Mouse (Mus musculus) megakaryocyte, embryonic 14.5 days (primary cell): Measurements from ENCODE around the gene AI182371. TPM values are rescaled to one million over a fixed set of nuclear protein-coding genes. Genes with fewer than 3 reads are reported as not detected.

Source experiments
- H3K27me3 ChIP-seq: replicated peaks from 2 replicates; pipeline ENCODE3; 2012; ENCODE audit warnings: inconsistent platforms
- H3K36me3 ChIP-seq: replicated peaks from 2 replicates; pipeline ENCODE3; 2012; ENCODE audit warnings: low read length, inconsistent platforms, mixed read lengths
- H3K4me1 ChIP-seq: 2 replicates; pipeline ENCODE4 v1.6.1; 2012; ENCODE audit warnings: inconsistent platforms
- H3K4me3 ChIP-seq: replicated peaks from 2 replicates; pipeline ENCODE3; 2012; ENCODE audit warnings: moderate library complexity, mild to moderate bottlenecking, inconsistent platforms
- H3K9me3 ChIP-seq: 2 replicates; pipeline ENCODE4 v1.6.1; 2012; ENCODE audit warnings: inconsistent platforms
- FLI1 ChIP-seq: IDR thresholded peaks from 2 replicates; pipeline ENCODE4 v1.6.1; 2012; ENCODE audit warnings: low read length, inconsistent platforms, mixed read lengths
- GATA1 ChIP-seq: IDR thresholded peaks from 3 replicates; pipeline ENCODE4 v1.6.1; 2012; ENCODE audit warnings: mixed read lengths, low read length, inconsistent platforms, borderline replicate concordance
- polyA plus RNA-seq: library from polyadenylated mRNA; stranded (reverse); fragments of >175 nt; gene quantifications from 2 replicates; pipeline ENCODE4 v1.2.3, GENCODE M21; 2012; ENCODE audit warnings: low replicate concordance; ENCODE audit not compliant: insufficient read depth

AI182371 gene
- polyA plus RNA-seq, 1 experiment = 0.23 TPM

GRCm38 (mm10) chr2:35109924-35110304, 8.6 kb upstream of the AI182371 start:
- no peak for TF ChIP-seq GATA1
- TF ChIP-seq FLI1 = no peak
- no peaks in the 10 kb centered on the region for H3K9me3 ChIP-seq
- H3K4me1 ChIP-seq = peaks cover 53% of the 10 kb centered on the region
- H3K27me3 ChIP-seq = no peaks in the 10 kb centered on the region
- H3K36me3 ChIP-seq = peaks cover 24% of the 10 kb centered on the region
- H3K4me3 ChIP-seq = peak overlapping the region; percentile 98

GRCm38 (mm10) chr2:35109141-35109923, 8.0 kb upstream of the AI182371 start, which contains the start of gene Cntrl:
TSS of gene Cntrl (plus strand) at chr2:35109492.
- H3K36me3 ChIP-seq = peaks cover 21% of the 10 kb centered on the region
- H3K4me1 ChIP-seq = peaks cover 49% of the 10 kb centered on the region
- H3K4me3 ChIP-seq = peak within 1 kb of the TSS; percentile 98
- no peaks in the 10 kb centered on the region for H3K9me3 ChIP-seq
- H3K27me3 ChIP-seq = no peaks in the 10 kb centered on the region
- TF ChIP-seq GATA1 = no peak
- no peak; the same call in 1 of the 2 replicates for TF ChIP-seq FLI1

GRCm38 (mm10) chr2:35108712-35109111, 7.4 kb upstream of the AI182371 start:
- Histone ChIP-seq H3K9me3 (no peaks in the 10 kb centered on the region), H3K27me3 (no peaks in the 10 kb centered on the region), H3K4me1 (peaks cover 49% of the 10 kb centered on the region), H3K4me3 (peak overlapping the region; percentile 98), H3K36me3 (peaks cover 19% of the 10 kb centered on the region)
- TF ChIP-seq FLI1 (no peak), GATA1 (no peak)

DNA sequence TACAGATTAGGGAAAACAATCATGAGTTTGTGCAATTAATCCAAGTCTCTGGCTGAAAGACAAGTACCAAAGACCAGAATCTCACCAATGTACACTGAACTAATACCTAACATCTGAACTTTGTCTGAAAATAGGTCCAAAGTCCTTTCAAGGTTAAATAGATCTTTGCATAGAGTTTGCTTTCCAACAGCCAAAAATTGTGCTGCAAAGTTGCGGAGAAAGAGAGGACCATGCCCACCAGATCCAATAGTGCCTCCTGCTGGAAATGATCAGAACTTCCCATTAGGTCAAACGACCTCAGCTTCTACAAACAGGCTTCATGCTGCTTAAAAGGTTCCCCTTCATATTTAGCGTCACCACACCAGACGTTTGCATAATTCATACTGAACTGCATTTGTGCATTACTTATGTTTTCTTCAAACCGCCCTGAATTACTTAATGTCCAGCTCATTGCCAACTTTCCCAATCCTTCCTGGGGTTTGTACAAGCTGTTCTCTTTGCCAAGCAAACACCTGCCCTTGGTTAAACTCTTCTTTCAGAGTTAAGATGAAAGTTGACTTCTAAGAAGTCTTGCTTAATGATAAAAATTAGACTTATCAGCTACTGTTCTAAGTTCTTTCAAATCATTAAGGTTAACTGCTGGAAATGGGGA, 6.8 kb upstream of the AI182371 start:
- Histone ChIP-seq H3K36me3 (peaks cover 14% of the 10 kb centered on the region), H3K27me3 (no peaks in the 10 kb centered on the region), H3K9me3 (no peaks in the 10 kb centered on the region), H3K4me3 (no peak overlapping the region), H3K4me1 (peaks cover 49% of the 10 kb centered on the region)
- TF ChIP-seq FLI1 = no peak
- TF ChIP-seq GATA1 = no peak

GRCm38 (mm10) chr2:35104843-35105242, 3.5 kb upstream of the AI182371 start:
- H3K27me3 ChIP-seq = peaks cover 1% of the 10 kb centered on the region
- H3K9me3 ChIP-seq = no peaks in the 10 kb centered on the region
- H3K36me3 ChIP-seq = no peaks in the 10 kb centered on the region
- no peak overlapping the region for H3K4me3 ChIP-seq
- peaks cover 27% of the 10 kb centered on the region for H3K4me1 ChIP-seq
- no peak for TF ChIP-seq GATA1
- no peak for TF ChIP-seq FLI1

DNA sequence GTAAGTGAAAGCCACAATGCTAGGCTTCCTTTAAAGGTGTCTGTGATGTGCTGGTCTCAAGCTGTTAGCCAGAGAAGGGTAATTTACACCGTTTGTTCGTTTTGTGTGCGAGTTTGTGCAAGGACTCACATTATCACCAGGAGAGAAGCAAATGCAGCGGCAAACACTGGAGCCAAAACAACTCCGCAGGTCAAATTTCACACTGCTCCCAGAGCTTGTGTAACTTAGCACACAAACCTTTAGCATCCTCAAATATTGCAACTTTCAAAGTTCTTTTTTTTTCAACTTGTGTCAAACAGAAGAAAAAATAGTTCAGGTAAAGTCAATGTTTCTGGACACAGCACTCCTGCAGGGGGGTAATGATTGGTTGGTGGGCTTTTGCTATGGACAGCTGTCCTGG, 2.2 kb upstream of the AI182371 start:
- no peak overlapping the region for H3K4me3 ChIP-seq
- no peak for TF ChIP-seq GATA1
- TF ChIP-seq FLI1 = no peak
- peaks cover 20% of the 10 kb centered on the region for H3K4me1 ChIP-seq
- H3K9me3 ChIP-seq = no peaks in the 10 kb centered on the region
- peaks cover 1% of the 10 kb centered on the region for H3K27me3 ChIP-seq
- no peaks in the 10 kb centered on the region for H3K36me3 ChIP-seq

- H3K9me3 ChIP-seq = peaks cover 6% of the 10 kb centered on the region
- H3K36me3 ChIP-seq = peaks cover 3% of the 10 kb centered on the region
- TF ChIP-seq FLI1 = no peak
- TF ChIP-seq GATA1 = no peak
- H3K4me1 ChIP-seq = peaks cover 13% of the 10 kb centered on the region; the same call in 1 of the 2 replicates
- peaks cover 1% of the 10 kb centered on the region for H3K27me3 ChIP-seq
- no peak overlapping the region for H3K4me3 ChIP-seq
These were observed 1.4 kb upstream of the AI182371 start for GRCm38 (mm10) chr2:35102777-35103176.

DNA sequence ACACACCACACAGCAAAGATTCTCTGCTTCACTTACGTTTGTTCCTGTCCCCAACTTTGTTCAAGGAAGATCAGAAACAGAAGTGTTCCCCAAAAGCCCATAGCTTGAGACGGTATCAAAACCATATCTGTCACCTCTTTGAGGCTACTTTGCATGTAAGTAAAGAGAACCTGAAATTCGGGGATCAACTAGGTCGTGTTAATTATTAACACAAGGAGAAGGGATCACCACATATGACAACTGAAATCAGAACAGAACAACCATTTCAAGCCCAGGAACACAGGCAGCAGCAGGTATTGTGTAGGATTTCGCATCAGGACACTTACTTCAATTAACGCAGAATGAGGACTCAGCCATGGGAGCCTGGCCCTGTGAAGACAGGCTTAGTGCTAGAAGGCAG, 814 bp downstream of the AI182371 start:
- TF ChIP-seq GATA1 = no peak
- TF ChIP-seq FLI1 = no peak
- Histone ChIP-seq H3K27me3 (peaks cover 1% of the 10 kb centered on the region), H3K36me3 (peaks cover 3% of the 10 kb centered on the region), H3K4me3 (no peak overlapping the region), H3K9me3 (peaks cover 7% of the 10 kb centered on the region), H3K4me1 (peaks cover 3% of the 10 kb centered on the region; the same call in 1 of the 2 replicates)

DNA sequence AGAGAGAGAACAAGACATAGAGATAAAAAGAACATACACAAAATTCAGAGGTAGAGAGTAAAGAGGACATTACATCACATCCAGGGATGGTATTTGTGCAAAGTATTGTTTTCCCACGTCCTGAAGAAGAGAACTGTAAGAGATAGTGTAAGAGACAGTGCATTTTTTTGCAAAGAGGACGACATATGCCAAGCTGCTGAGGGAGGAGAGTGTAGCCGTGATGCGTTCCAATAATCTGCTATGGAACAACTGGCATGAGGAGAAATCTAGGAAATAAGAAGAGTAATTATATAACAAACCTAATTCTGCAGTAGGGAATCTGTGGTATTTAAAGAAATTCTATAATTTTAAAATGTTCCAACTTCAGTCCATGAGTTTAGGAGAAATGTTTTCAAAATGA, 13.9 kb downstream of the AI182371 start:
- peaks cover 5% of the 10 kb centered on the region for H3K27me3 ChIP-seq
- no peaks in the 10 kb centered on the region for H3K36me3 ChIP-seq
- no peak for TF ChIP-seq GATA1
- no peak for TF ChIP-seq FLI1
- no peak overlapping the region for H3K4me3 ChIP-seq
- H3K4me1 ChIP-seq = no peaks in the 10 kb centered on the region
- no peaks in the 10 kb centered on the region for H3K9me3 ChIP-seq

- Histone ChIP-seq H3K27me3 (peaks cover 16% of the 10 kb centered on the region), H3K9me3 (peaks cover 11% of the 10 kb centered on the region; the same call in 1 of the 2 replicates), H3K4me3 (no peak overlapping the region), H3K36me3 (no peaks in the 10 kb centered on the region), H3K4me1 (no peaks in the 10 kb centered on the region)
- no peak for TF ChIP-seq GATA1
- no peak for TF ChIP-seq FLI1
These were observed 22.2 kb downstream of the AI182371 start for GRCm38 (mm10) chr2:35079166-35079565.
